Mouse (Mus musculus): ENCODE results near the gene Slc25a11. TPM values are rescaled to one million over a fixed set of nuclear protein-coding genes. Genes with fewer than 3 reads are reported as not detected.
A peak's percentile ranks its signal among the peaks of the same experiment; 100 is the strongest.

Gene Slc25a11
- total RNA-seq (2022) = 100 to 1,000 TPM; 124 to 140 (median 132) TPM

GRCm38 (mm10) chr11:70646691-70647650 is at the start of gene Slc25a11, which contains the start of gene Rnf167:
TSS of gene Slc25a11 (minus strand) at chr11:70647479.
TSS of gene Rnf167 (plus strand) at chr11:70647235.
- DNase-seq (ENCODE audit: low spot score in 2 of 2) = peak; percentile 84 to 97

DNA sequence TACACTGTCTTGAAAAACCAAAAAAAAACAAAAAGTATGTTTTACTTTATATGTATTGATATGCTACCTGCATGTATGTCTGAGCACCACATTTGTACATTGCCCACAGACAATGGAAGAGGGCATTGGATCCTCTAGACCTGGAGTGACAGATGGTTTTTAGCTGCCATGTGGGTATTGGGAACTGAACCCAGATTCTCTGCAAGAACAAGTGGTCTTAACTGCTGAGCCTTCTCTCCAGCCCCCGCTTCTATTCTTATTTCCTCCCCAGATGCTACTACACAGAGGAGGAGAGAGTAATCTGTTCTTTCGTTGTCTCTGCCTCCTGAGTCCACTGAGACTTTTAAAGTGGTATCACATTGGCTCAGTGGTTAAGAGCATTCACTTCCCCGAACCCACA is 46.2 kb upstream of the Slc25a11 start:
- no peak for DNase-seq (ENCODE audit: low spot score in 2 of 2)

GRCm38 (mm10) chr11:70689578-70689977 is 42.3 kb upstream of the Slc25a11 start:
- no peak for DNase-seq (ENCODE audit: low spot score in 2 of 2)

DNA sequence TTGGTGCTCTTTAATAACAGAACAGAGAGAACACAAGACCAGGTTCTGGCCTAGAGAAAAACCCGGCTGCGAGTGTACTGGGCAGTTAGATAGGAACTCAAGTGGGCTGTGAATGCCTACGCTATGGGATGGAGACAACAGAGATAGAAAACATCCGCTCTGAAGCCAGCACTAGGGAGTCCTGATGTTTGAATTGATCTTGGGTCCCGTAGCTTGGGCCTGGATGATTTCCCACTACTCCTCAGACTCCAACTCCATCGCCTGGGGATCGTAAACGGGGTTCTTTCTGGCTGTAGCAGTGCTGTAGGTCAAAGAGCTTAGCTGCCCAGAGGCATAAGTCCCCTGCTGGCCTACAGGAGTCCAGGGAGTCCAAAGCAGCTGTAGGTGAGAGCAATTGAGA is 41.1 kb upstream of the Slc25a11 start:
- DNase-seq (ENCODE audit: low spot score in 2 of 2) = no peak

- peak; percentile 68 to 79 for DNase-seq (ENCODE audit: low spot score in 2 of 2)
Measured at GRCm38 (mm10) chr11:70687601-70688199, 40.4 kb upstream of the Slc25a11 start, which contains the start of gene Camta2. TSS of gene Camta2 (minus strand) at chr11:70688105.

DNA sequence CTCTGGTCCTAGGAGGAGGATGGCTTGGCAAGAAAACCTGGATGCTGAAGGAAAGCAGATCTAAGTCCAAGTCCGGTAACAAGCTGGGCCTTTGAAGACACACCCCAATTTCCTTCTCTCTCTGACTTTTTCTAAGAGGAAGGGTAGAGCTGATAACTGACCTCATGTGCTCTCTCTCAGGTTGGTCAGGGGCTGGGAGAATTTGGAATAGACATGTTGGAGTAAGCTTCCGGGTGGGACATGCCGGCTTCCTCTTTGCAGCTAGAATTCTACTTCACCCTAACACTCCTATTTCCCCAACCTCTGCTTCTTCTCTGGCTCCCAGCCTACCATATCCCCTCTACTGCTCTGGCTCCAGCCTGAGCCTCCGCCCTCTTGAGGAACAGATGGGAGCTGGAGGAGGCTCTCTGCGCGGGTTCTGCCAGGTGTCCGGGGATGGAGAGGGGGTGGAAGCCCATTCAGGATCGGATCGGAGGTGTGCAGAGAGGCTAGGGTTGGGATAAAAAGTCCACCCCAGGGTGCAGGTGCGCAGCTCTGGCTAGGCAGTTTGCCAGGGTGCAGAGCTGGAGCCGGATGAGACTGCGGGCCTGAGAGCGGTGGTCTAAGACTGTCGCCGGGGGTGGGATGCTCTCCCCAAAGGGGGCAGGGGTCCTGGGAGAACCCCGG is 39.8 kb upstream of the Slc25a11 start:
- DNase-seq (ENCODE audit: low spot score in 2 of 2) = peak; percentile 57 to 73

- DNase-seq (ENCODE audit: low spot score in 2 of 2) = no peak
Measured at GRCm38 (mm10) chr11:70683640-70684039, 36.4 kb upstream of the Slc25a11 start.

DNA sequence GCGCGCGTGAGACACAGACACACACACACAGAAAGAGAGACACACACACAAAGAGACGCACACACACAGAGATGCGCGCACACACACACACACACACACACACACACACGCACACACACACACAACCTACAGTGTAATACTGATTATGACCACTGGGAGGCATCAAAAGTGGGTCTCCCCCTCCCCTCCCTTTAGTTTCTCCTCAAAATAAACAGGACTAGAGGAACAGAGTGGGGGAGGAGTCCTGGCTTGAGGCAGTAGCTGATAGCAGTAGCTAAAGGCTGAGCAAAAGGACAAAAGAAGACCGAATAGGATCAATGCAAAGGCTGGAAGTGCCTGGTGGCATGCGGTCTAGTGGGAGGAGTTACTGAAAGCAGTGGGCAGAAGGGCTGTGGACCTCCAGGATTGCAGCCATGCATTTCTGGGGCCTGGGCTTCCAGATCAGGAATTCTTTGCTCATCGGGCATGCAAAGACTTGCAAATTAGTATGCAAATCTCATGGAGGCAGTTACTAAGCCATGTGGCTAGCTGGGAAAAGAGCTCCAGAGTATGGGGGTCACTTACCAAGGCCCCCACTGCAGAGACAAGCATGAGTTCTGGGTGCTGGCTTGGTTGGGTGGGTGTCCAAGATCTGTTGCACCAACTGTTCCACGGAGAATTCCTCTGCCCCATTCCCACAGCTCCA is 34.8 kb upstream of the Slc25a11 start:
- no peak for DNase-seq (ENCODE audit: low spot score in 2 of 2)

GRCm38 (mm10) chr11:70681170-70681569 is 33.9 kb upstream of the Slc25a11 start:
- no peak for DNase-seq (ENCODE audit: low spot score in 2 of 2)

- no peak for DNase-seq (ENCODE audit: low spot score in 2 of 2)
Measured at GRCm38 (mm10) chr11:70679894-70680293, 32.6 kb upstream of the Slc25a11 start.

- no peak for DNase-seq (ENCODE audit: low spot score in 2 of 2)
Measured at GRCm38 (mm10) chr11:70679361-70679760, 32.1 kb upstream of the Slc25a11 start.

DNA sequence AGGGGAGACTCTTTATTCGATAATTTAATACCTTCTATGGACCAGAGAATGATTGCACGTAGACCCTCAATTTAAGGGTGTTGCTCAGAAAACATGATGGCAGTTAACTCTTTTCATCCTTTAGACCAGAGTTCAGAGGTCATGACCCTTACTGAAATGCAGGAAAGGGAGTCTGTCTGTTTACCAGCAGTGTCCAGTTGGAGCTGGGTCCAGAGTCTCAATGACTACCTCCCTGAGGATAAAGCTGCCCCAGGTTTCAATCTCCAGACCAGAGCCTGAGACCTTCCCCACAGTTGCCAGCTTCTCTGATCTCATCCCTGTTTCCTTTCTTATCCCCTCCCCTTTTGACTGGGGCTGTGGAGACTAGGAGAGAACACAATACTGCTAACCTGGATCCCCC is 31.3 kb upstream of the Slc25a11 start:
- DNase-seq (ENCODE audit: low spot score in 2 of 2) = no peak

DNA sequence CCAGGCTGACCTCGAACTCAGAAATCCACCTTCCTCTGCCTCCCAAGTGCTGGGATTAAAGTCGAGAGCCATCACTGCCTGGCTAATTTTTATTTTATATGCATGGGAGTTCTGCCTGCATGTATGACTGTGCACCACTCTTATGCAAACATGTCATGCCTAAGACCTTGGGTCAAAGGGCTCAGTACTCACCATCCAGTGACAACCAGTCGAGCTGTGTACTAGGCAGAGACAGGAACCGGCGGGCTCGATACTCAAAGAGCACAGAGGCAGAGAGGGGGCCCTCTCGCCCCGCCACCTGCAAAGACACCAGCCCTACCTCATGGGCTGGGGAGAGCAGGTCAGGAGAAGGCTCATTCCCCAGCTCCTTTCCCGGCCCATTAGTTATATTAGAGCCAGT is 30.8 kb upstream of the Slc25a11 start:
- no peak for DNase-seq (ENCODE audit: low spot score in 2 of 2)

DNA sequence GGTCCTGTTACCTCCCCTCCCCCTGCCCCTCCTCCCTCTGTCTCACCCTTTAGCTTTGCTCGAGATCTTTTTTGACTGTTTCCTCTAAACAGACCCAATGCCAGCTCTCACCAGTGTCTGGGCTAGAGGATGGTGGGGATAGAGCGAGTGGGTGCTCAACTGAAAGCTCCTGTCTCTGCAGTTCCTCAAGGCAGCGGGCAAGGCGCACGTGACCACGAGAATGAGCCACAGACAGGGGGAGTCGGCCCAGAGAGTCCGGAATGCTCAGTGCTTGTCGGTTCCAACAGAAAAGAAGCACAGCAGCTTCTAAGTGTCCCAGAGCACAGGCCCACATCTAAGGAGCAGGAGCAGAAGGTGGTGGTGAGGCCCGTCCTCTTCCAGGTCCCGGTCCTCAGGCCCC is 27.2 kb upstream of the Slc25a11 start:
- no peak for DNase-seq (ENCODE audit: low spot score in 2 of 2)

DNA sequence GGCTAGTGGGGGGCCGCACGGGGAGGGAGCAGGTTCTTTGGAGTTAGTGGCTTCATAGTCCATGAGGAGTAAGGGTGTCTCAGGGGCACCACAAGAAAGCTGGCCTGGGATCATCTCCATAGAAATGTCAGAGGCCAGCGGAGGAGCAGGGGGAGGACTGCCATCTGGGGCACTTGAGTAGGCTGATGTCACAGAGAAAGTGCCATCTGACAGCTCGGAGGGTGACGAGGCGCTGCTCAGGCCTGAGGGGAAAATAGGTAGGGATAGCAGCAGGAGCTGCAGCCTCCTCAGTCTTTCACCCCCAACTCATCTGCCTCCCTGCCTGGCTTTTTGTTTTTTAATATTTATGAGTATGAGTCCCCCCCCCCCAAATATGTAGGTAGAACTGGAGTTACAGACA is 26.7 kb upstream of the Slc25a11 start:
- no peak for DNase-seq (ENCODE audit: low spot score in 2 of 2)

DNA sequence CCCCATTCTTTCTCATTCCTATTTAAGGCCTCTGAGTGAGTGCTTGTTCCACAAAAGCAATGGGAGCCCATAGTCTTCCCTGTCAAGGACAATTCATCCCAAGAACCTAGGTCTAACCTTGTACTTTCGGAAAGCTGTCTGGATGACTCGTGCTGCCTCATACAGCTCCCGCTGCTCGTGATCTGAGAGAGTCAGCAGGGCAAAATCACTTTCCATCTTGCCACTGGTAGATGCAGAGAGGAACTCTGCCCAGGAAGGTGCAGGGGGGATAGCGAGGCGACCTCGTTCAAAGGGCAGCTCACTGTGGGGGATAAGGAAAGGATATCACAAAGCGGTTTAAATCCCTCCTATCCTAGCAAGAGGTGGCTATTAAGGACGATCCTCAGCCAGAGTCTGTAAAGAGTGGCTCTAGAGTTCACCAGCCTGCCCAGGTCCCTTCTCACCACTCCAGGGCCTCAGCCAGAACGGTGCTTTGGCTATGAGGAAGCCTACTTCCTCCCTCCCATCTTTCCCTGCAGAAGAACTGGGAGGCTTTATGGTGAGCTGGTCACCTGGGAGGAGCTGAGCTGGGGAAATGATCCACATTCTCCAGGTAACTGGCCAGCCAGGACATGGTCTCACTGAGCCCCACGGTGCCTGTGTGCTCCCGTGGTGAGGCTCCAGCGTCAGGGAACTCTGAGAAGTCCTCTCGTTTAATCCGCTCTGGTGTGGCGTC is 24.2 kb upstream of the Slc25a11 start:
- DNase-seq (ENCODE audit: low spot score in 2 of 2) = no peak

DNA sequence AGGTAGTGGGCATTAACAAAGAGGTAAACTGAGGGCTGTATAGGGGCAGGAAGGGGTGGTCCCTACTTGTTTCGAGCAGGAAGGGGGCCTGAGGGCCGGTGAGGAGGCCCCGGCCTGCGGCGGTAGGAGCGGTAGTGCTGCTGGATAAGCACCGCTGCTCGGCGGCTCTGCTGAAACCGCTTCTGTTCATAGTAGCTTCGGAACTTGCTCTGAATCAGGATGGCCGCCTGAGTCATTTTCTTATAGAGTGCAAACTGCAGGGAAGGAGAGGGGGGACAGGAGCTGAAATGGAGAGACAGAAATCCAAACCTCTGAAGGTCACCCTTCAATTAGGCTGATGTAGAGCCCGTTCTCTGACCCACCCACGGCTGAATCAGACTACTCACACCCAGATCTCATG is 23.2 kb upstream of the Slc25a11 start:
- peak in 1 of 2 experiments; percentile 28 for DNase-seq (ENCODE audit: low spot score in 2 of 2)

DNA sequence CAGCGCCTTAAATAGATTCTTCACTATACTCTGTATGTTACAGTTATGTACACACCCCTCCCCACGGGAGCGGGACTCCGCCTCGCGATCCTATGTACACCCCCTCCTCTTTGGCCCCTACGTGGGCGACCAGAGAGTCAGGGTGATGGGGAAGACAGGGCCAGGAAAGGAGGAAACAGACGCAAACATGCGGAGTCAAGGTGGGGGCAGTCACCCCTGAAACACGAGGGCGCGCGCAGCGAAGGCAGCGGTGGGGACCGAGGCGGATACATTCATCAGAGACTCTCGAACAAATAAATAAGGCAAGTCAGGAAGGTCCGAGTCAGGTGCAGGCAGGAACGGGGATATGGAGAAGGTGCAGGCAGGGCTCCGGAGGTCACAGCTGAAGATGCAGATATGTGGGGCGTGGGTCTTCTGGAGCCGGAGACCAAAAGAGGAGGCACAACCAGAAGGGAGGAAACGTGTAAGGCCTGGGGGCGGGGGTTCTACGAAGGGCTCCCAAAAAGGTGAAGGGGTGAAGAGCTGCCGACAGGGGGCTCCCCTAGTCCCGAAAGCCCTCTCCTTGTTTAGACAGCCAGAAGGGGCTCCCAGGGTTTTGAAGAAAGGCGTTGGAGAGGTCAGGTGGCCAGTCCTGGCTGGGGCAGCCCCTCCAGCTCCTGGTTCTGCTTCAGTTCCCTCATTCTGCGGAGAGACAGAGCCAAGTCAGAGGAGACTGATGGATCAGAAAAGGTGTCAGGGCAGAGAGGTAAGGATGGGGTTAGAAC is 22.5 kb upstream of the Slc25a11 start:
- DNase-seq (ENCODE audit: low spot score in 2 of 2) = peak; percentile 55 to 70

DNA sequence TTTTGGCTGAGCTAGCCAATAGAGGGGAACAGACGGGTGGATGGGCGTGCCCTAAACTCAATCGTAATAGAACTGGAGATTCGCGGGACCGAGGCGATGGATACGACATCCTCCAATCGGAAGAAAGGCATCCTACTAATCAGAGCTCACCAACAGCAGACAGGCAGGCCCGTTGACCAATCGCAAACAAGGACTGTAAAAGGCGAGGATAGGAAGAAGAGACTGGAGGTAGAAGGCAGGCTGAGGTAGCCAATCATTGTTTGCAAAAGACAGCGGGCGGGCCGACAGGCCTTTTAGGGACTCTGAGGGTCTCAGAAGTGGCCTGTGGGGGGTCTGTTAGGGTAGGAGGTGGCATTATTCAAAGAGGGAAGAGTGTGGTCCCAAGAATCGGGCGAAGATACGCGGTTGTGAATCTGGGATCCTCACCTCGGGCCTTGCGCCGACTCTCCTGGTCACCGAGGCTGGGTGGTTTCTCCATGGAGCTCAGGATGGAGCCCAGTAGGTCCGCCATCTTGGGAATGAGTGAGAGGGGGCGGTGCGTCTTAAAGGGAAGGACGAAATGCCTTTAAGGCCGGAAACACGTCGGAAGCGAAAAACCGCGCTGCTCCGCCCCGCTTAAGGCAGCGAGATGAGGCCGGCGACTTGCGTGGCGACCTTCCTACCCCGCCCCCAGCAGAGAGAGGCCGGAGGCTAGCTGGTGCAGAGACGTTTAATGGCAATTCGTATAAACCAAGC is 21.7 kb upstream of the Slc25a11 start, which contains the start of gene Spag7:
Gene Spag7, minus strand, starts transcription at position 646 of the 735 bp plus-strand sequence.
- peak; percentile 97 to 100 for DNase-seq (ENCODE audit: low spot score in 2 of 2)

Data from left cerebral cortex, adult 8-10 months (tissue).